Mouse (Mus musculus) lung, postnatal 0 days (tissue): ENCODE measurements around the gene Alg14.

Source experiments
- CTCF ChIP-seq: IDR thresholded peaks from 2 replicates; pipeline ENCODE4 v1.5.1; 2016; ENCODE audit warnings: antibody characterized with exemption, mild to moderate bottlenecking
- EP300 ChIP-seq: IDR thresholded peaks from 2 replicates; pipeline ENCODE4 v1.6.1; 2016; ENCODE audit warnings: antibody characterized with exemption, mild to moderate bottlenecking, control low read depth

GRCm38 (mm10) chr3:121396561-121396960 is 105.0 kb downstream of the Alg14 start:
- TF ChIP-seq CTCF = no peak
- TF ChIP-seq EP300 = no peak
